Mouse (Mus musculus): ENCODE data around the gene Mical1.

GRCm38 (mm10) chr10:41482446-41482845 is 6.3 kb downstream of the Mical1 start:
- TF ChIP-seq MAFK (IDR thresholded peaks at IDR 0.05; ENCODE audit: insufficient read depth, low read depth, low read length) (no peak), ZC3H11A (IDR thresholded peaks at IDR 0.05; ENCODE audit: borderline replicate concordance, low read depth, low read length) (no peak)
